In genomic region chr6:38632826-38633225, GRCm38 (mm10) we compare ENCODE assay signal across 22 mouse cellular contexts. TPM values are rescaled to one million over a fixed set of nuclear protein-coding genes. Genes with fewer than 3 reads are reported as not detected.
"Had no signal": no experiment of that assay in that cellular context is flagged by ENCODE, and none has a peak within 500 bp of the region (broad histone marks: within the 10 kb centered on the region; RNA-seq: fewer than 3 reads in every experiment).

No protein-coding gene starts in this region.

- H3K27ac ChIP-seq: liver, embryonic 14.5 days; midbrain, embryonic 10.5 days; midbrain, embryonic 13.5 days; midbrain, embryonic 15.5 days; neural tube, embryonic 13.5 days; neural tube, embryonic 15.5 days had no signal

- ATAC-seq: midbrain, embryonic 13.5 days; midbrain, embryonic 15.5 days had no signal

- H3K9me3 ChIP-seq: midbrain, embryonic 10.5 days; midbrain, embryonic 13.5 days; midbrain, embryonic 15.5 days; neural tube, embryonic 13.5 days; neural tube, embryonic 15.5 days had no signal

- H3K4me3 ChIP-seq: midbrain, embryonic 10.5 days; midbrain, embryonic 13.5 days; midbrain, embryonic 15.5 days; myocyte; neural tube, embryonic 13.5 days; neural tube, embryonic 15.5 days had no signal

- H3K36me3 ChIP-seq: midbrain, embryonic 15.5 days; neural tube, embryonic 13.5 days; neural tube, embryonic 15.5 days had no signal

- DNase-seq: lung, adult 18-20 months; lung, embryonic 14.5 days; lung, postnatal 10 days; lung, postnatal 4 days; retina, postnatal 1 day; right cerebral cortex, adult 18-20 months; right cerebral cortex, postnatal 25 days; right cerebral cortex, postnatal 4 days; spleen, adult 18-20 months; thymus, adult 18-20 months; thymus, postnatal 14 days; thymus, postnatal 36 days had no signal

- H3K4me2 ChIP-seq: lung, embryonic 14.5 days; midbrain, embryonic 13.5 days; midbrain, embryonic 15.5 days; neural tube, embryonic 13.5 days; neural tube, embryonic 15.5 days had no signal

- H3K9ac ChIP-seq: liver, embryonic 14.5 days; lung, embryonic 14.5 days; midbrain, embryonic 13.5 days; midbrain, embryonic 15.5 days; neural tube, embryonic 13.5 days; neural tube, embryonic 15.5 days had no signal

RNA-seq across cellular contexts. Expression of gene Klrg2, which starts 4.2 kb away (rescaled TPM):
- total RNA-seq: megakaryocyte-erythroid progenitor cell, adult 5-6 weeks had no signal
- polyA plus RNA-seq: midbrain, embryonic 10.5 days had no signal

RNA-seq across cellular contexts. Expression of gene Clec2l, which starts 30.0 kb away (rescaled TPM):
- total RNA-seq: megakaryocyte, adult 5-6 weeks; megakaryocyte-erythroid progenitor cell, adult 5-6 weeks had no signal
- polyA plus RNA-seq: liver, embryonic 16.5 days had no signal
